14 mouse cellular contexts compared by ENCODE assay signal in the genomic region with DNA sequence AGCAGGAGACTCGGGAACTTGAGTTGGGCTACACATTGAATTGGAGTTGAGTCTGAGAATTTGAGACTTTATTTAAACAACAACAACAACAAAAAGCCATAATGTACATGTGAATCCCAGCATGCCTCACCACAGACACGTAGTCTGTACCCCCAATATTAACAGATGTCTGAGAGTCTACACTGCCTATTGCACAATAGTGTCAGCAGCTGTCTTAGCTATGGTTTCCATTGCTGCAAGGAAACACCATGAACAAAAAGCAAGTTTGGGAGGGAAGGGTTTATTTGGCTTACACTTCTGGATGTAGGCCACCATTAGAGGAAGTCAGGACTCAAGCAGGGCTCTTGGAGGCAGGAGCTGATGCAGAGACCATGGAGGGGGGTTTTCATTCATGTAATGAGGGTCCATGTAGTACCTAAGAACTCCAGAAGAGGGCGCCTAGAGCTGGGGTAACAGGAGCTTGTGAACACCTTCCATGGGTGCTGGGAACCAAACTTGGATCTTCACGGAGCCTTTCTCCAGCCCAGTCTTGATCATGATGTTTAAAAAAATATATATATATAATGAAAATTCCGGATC. TPM values are rescaled to one million over a fixed set of nuclear protein-coding genes. Genes with fewer than 3 reads are reported as not detected.
A peak's percentile ranks its signal among the peaks of the same experiment; 100 is the strongest.
DNase-seq lines count a peak whose midpoint lies in the region; ATAC-seq and TF ChIP-seq lines count a peak whose summit lies in the region.
"Had no signal": no experiment of that assay in that cellular context is flagged by ENCODE, and none has a peak within 500 bp of the region (broad histone marks: within the 10 kb centered on the region; RNA-seq: fewer than 3 reads in every experiment).

No protein-coding gene starts in this region.

- H3K4me1 ChIP-seq in lung, embryonic 14.5 days (ENCODE audit: insufficient read depth), result no peaks in the 10 kb centered on the region
- no peaks in the 10 kb centered on the region for H3K4me1 ChIP-seq in E14TG2a.4 (replicated peaks; ENCODE audit: low read depth, low read length)
- H3K4me1 ChIP-seq: embryonic facial prominence, embryonic 13.5 days; forebrain, embryonic 13.5 days; limb, embryonic 15.5 days had no signal

- 77% methylated on average over 5 of the region's 5 CpGs for WGBS in lung, embryonic 14.5 days

- no peaks in the 10 kb centered on the region for H3K27me3 ChIP-seq in lung, embryonic 14.5 days (ENCODE audit: insufficient read depth, low read length)
- no peaks in the 10 kb centered on the region for H3K27me3 ChIP-seq in E14TG2a.4 (ENCODE audit: insufficient read depth, low read length)
- H3K27me3 ChIP-seq: embryonic facial prominence, embryonic 13.5 days; forebrain, embryonic 13.5 days; limb, embryonic 15.5 days had no signal

- H3K9me3 ChIP-seq in lung, embryonic 14.5 days (ENCODE audit: low read depth, low read length), result no peaks in the 10 kb centered on the region
- no peaks in the 10 kb centered on the region for H3K9me3 ChIP-seq in E14TG2a.4 (ENCODE audit: low read length)
- H3K9me3 ChIP-seq: embryonic facial prominence, embryonic 13.5 days; forebrain, embryonic 13.5 days; limb, embryonic 15.5 days had no signal

- no peak overlapping the region for H3K27ac ChIP-seq in lung, embryonic 14.5 days (ENCODE audit: low read depth)
- H3K27ac ChIP-seq: embryonic facial prominence, embryonic 13.5 days; forebrain, embryonic 13.5 days; hindbrain, postnatal 0 days; limb, embryonic 15.5 days had no signal

- H3K4me3 ChIP-seq in lung, embryonic 14.5 days (ENCODE audit: low read depth, low read length), result no peak overlapping the region
- no peak overlapping the region for H3K4me3 ChIP-seq in E14TG2a.4 (replicated peaks; ENCODE audit: low read length)
- H3K4me3 ChIP-seq: embryonic facial prominence, embryonic 13.5 days; forebrain, embryonic 13.5 days; limb, embryonic 15.5 days had no signal

- no peak overlapping the region for H3K4me2 ChIP-seq in lung, embryonic 14.5 days
- H3K4me2 ChIP-seq: embryonic facial prominence, embryonic 13.5 days; forebrain, embryonic 13.5 days; limb, embryonic 15.5 days had no signal

- 0 out of 2 replicates have a peak, but pooled peaks have one; percentile 25 for TF ChIP-seq CTCF in lung, embryonic 14.5 days (IDR thresholded peaks at IDR 0.05; ENCODE audit: low read depth)
- peak; percentile 73 for TF ChIP-seq CTCF in E14TG2a.4 (conservative IDR thresholded peaks at IDR 0.05; ENCODE audit: low read length)

- ATAC-seq in lung, embryonic 14.5 days (ENCODE audit: insufficient read depth), result no peak
- ATAC-seq: forebrain, embryonic 13.5 days; hindbrain, postnatal 0 days had no signal

- no peak overlapping the region for H3K9ac ChIP-seq in lung, embryonic 14.5 days
- H3K9ac ChIP-seq: embryonic facial prominence, embryonic 13.5 days; forebrain, embryonic 13.5 days; limb, embryonic 15.5 days had no signal

- DNase-seq in lung, embryonic 14.5 days, result no peak
- no peak for DNase-seq in lung, postnatal 14 days
- DNase-seq in ZHBTc4 (ENCODE audit: low read depth, low spot score), result peak; percentile 57
- peak; percentile 30 for DNase-seq in thymus, postnatal 14 days
- DNase-seq in ovary, postnatal 10 days (ENCODE audit: low spot score), result no peak
- DNase-seq in heart, adult 18-20 months, result no peak
- DNase-seq: cerebellum, adult 9-11 months; gastrocnemius, postnatal 25 days; kidney, postnatal 10 days had no signal

- no peaks in the 10 kb centered on the region for H3K36me3 ChIP-seq in lung, embryonic 14.5 days (ENCODE audit: insufficient read depth)
- H3K36me3 ChIP-seq in E14TG2a.4 (ENCODE audit: insufficient read depth, low read length), result no peaks in the 10 kb centered on the region
- H3K36me3 ChIP-seq: embryonic facial prominence, embryonic 13.5 days; limb, embryonic 15.5 days had no signal

RNA-seq across cellular contexts. Expression of gene Gm10031, which starts 18.8 kb away (rescaled TPM):
- 0.42 and 0.85 TPM in 2 replicates for polyA plus RNA-seq in lung, embryonic 14.5 days (2014; fragmentation: Nextera tagmentation; extraction: Ambion mirVana)
- total RNA-seq in heart, adult 18-20 months (2021), result 10 to 100 TPM; 47.2 to 51.9 TPM

RNA-seq across cellular contexts. Expression of gene Soat1, which starts 30.9 kb away (rescaled TPM):
- 36.8 and 37.7 TPM in 2 replicates for polyA plus RNA-seq in lung, embryonic 14.5 days (2014; fragmentation: Nextera tagmentation; extraction: Ambion mirVana)
- 10 to 100 TPM in 1 of 2 experiments, 1 to 10 TPM in 1; 8.2 to 11.9 TPM for total RNA-seq in heart, adult 18-20 months (2021)

RNA-seq across cellular contexts. Expression of gene Abl2, which starts 53.6 kb away (rescaled TPM):
- 6.0 and 6.2 TPM in 2 replicates for polyA plus RNA-seq in lung, embryonic 14.5 days (2014; fragmentation: Nextera tagmentation; extraction: Ambion mirVana)
- 10 to 100 TPM; 24.4 to 26.1 TPM for total RNA-seq in heart, adult 18-20 months (2021)

Comparison
In these comparisons a context has a peak if more than half of its experiments do, and no peak if none do; other contexts are left out.
1. DNase-seq: peak in ZHBTc4 (single experiment) and thymus, postnatal 14 days (single experiment); none in lung, embryonic 14.5 days (single experiment), lung, postnatal 14 days (single experiment), ovary, postnatal 10 days (single experiment) and heart, adult 18-20 months (0 of 2).